Mouse (Mus musculus): ENCODE data around the gene Rab44.
"Not testable (repeated sequence)": the region's sequence is repeated elsewhere in the genome, so short reads cannot be mapped to it uniquely, and the experiment has no call there.

Rab44 gene

DNA sequence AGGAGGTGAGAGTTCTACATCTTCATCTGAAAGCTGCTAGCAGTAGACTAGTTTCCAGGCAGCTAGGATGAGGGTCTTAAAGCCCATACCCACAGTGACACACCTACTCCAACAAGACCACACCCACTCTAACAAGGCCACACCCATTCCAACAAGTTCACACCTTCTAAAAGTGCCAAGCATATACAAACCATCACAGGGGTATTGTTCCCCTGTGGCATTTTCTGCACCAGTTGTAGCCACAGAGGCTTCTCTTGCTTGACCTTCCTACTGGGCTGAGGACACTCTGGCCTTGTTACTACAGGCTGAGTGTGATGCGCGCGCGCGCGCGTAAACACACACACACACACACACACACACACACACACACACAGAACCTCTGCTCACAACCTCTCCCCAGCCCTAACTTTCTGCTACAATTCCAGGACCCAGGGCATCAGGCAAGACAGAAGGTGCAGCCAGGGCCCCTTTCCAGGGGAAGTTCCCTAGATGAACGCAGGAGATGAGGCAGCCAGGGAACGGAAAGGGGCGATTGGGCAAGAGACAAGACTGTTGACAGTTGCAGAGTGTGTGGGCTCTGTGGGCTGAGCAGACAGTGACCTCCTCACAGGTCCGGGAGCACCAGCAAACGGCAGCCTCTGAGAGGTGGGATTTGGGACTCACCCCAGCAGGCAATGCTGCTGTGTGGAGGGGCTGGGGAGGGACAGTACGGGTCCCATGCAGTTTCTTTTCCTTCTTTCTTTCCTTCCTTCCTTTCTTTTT, at the start of gene Rab44:
Gene Rab44, plus strand, starts transcription at position 555 of the 762 bp plus-strand sequence.
- no peak for DNase-seq (ENCODE audit: low spot score in 2 of 2)

GRCm38 (mm10) chr17:29065245-29065940, 48.6 kb upstream of the Rab44 start:
- DNase-seq (ENCODE audit: low spot score in 2 of 2) = no peak

GRCm38 (mm10) chr17:29065971-29066370, 48.0 kb upstream of the Rab44 start:
- no peak for DNase-seq (ENCODE audit: low spot score in 2 of 2)

GRCm38 (mm10) chr17:29067416-29067815, 46.5 kb upstream of the Rab44 start:
- not testable (repeated sequence) for DNase-seq (ENCODE audit: low spot score in 2 of 2)

DNA sequence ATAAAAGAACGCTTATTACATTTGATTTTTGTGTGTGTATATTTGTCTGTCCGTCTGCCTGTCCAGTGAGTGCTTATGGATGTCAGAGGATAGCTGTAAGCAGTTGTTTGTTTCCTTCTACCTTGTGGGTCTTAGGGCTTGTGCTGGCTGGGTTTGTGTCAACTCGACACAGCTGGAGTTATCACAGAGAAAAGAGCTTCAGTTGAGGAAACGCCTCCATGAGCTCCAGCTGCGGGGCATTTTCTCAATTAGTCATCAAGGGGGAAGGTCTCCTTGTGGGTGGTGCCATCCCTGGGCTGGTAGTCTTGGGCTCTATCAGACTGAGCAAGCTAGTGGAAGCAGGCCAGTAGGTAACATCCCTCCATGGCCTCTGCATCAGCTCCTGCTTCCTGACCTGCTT, 46.1 kb upstream of the Rab44 start:
- DNase-seq (ENCODE audit: low spot score in 2 of 2) = no peak

DNA sequence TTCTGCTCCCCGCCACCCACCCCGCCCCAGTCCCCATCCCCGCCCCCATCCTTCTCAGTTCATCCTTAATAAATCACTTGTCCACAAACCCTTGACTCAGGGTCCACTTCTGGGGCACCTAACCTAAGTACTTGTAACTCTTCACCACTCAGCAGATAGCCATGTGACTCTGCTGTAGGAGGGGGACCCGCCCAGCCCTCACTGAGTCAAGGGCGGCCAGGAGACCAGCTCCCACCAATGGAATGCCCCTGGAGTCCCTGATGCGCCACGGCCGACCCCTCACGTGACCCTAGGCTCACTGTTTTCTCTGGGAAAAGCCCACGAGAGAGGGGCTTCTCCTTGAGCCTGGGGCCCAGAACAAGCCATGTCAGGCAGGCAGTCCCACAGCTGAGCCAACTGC, 44.9 kb upstream of the Rab44 start:
- no peak for DNase-seq (ENCODE audit: low spot score in 2 of 2)

DNA sequence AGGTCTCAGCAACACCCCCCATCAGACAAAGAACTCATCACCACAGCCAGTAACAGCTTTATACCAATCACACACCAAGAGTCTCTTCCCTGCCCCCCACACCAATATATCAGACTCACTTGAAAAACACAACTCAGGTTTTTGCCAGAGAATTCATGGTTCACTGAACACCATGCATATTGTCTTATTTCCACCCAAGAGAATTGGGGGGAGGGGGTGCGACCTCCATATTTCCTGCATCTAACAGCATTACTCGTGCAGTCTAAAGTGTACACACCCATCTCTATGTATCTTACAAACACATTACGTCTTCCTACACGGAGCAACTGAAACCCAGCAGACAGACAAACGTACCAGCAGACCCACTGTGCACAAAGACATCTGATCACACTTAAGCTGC, 42.1 kb upstream of the Rab44 start:
- DNase-seq (ENCODE audit: low spot score in 2 of 2) = no peak

DNA sequence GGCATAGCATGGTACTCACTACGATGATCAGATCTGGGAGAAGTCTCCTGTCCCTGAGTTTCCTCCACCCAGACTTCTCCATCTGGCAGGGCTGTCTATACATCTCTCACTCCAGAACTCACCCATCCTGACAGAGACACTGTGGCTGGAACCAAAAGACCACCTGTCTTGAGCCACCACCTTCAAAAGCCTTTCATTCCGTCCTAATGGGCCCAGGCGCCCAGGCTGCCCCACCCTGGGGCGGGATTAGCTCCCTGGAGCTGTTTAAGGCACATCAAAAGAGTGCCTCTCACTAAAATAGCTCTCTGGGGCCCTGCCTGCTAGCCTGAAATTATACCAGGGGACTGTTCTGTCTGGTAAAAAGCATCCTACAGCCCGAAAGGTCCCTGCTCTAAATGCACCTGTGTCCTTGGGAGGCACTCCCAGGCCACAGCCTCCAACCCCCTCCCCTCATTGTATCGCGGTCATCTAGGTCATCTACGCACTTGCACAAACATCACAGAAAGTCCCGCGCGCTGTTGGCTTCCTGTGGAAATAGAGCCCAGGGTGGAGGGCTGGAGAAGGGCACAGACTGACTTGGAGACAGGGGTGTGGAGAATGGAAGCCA, 41.1 kb upstream of the Rab44 start:
- DNase-seq (ENCODE audit: low spot score in 2 of 2) = no peak

- no peak for DNase-seq (ENCODE audit: low spot score in 2 of 2)
These were observed 40.6 kb upstream of the Rab44 start for GRCm38 (mm10) chr17:29073313-29073712.

DNA sequence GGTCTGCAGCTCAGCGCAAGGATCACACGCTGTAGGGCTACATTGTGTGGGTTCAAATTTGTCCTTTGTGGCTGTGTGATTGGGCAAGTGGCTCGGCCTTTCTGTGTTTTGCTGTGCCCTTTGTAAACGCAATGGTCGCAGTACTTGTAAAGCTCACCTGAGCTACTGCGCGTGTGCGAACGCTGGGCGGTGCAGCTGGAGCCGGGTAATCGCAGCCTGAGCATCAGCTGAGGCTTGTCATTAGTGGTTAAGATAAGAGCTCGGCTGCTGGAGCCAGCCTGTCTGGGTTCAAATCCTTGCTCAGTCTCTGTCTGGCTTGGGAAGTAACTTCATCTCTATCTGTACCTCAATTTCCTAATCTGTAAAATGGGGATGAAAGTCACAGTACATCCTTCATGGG, 39.9 kb upstream of the Rab44 start:
- DNase-seq (ENCODE audit: low spot score in 2 of 2) = no peak

DNA sequence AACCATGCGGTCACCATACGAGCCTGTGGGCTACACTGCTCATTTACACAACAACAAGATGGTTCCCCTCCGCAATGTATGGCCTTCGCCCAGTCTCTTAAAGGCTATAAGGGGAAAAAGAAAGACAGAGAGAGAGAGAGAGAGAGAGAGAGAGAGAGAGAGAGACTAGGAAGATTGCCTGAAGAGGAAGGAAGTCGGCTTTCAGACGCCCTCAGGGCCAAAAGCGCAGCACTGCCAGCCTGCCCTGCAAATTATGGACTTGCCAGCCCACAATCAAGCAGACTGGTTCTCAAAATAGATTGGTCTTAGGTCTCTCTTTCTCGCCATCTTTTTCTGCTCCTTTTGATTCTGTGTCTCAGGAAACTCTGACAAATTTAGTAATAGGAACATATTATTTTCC, 37.7 kb upstream of the Rab44 start:
- DNase-seq (ENCODE audit: low spot score in 2 of 2) = no peak

DNA sequence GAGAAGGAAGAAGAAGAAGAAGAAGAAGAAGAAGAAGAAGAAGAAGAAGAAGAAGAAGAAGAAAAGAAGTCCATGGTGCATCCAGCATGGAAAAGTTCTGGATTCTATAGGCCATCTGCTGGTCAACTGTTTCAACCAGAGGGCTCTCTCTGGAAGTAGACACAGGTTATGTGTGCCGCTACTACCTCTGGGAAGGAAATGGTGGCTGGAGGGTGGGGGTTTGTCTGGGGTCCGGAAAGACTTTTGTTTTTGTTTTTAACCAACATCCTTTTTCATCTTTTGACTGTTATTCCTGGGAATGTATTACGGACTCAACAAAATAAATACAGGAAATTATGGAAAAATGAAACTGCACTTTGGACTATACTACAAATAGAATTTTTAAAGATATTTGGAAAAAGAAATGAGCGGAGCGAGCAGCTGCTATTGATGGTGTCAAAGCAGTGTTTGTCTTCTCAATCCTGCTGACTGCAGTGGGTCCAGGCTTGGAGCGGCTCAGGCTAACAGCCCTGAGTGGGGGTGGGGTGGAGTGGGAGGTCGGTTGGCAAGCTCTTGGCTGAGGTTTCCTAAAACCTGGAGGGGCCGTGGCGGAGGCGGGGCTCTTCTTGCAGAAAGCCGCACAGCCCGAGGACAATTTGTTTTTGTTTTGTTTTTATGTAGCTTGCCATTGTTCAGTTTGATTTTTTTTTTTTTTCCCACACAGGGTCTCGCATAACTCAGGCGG, 36.0 kb upstream of the Rab44 start:
- no peak for DNase-seq (ENCODE audit: low spot score in 2 of 2)

DNA sequence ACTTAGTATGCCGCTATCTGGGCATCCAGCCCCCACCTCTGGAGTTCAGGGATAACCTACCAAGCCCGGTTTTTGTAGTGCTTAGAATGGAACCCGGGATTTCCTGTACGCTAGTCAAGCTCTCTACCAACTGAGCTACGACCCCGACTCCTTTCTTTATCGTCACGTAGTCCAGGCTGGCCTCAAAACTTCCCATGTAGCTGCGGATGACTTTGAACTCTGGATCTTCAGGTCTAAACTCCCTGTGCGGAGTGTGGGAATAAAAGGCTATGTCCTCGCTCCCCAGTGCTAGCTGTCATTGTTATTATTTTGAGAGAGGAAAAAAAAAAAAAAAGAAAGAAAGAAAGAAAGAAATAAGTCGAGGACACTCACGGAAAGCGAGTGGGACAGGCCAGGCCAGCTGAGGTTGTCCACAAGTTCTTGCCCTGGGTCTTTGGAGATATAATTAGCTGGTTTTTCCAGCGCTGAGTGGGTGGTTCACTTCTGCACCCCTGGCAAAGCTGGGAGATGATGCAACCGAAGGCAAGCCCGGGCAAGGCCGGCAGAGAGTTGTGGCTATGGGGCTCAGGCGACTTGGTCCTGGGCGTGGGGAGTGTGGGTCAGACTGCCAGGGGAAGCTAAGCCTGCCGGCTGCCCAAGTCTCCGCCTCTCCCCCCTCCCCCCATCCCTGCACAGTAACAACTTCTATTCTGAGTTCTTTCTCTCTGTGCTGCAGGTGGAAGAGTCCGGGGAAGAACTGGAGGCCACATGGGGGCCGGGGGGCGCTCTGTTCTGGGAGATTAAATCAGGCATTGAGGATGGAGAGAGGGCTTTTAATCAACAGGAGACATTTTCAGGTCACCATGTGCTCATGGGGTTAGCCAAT, 35.2 kb upstream of the Rab44 start:
- no peak for DNase-seq (ENCODE audit: low spot score in 2 of 2)

DNA sequence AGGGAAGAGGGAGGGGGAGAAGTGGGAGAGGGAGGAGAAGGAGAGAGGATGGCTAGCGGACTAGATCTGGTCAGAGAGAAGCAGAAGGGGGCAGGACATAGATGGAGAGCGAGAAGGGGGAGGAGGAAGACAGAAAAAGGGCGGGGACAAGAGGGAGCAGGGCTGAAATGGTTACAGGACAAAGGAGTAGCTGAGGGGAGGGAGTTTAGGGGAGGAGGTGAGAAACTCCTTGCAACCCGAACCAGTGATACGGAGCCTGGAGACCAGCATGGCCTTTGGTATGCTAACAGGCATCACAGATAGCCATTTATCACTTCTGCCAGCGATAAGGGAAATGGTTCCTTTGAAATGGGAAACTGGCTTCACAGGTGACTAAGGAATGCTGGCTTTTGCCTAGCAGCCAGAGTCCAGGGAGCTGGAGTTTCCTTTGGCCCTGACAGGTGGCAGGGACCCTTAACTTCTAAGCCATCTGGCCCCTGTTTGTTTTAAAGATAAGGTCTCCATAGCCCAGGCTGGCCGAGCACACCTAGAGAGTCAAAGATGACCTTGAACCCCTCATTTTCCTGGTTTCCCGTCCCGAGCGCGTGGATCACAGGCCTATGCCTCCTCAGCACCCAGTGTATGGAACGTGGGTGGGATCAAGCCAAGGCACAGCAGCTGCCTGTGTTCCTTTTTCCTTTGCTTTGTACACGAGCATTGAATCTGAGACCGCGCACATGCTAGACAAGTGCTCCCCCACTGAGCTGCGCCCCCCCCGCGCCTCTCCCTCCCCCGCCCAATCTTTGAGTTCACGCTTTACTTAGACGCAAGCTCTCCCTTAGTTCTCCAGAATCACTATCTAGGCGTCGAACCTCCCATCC, 33.0 kb upstream of the Rab44 start:
- no peak for DNase-seq (ENCODE audit: low spot score in 2 of 2)

DNA sequence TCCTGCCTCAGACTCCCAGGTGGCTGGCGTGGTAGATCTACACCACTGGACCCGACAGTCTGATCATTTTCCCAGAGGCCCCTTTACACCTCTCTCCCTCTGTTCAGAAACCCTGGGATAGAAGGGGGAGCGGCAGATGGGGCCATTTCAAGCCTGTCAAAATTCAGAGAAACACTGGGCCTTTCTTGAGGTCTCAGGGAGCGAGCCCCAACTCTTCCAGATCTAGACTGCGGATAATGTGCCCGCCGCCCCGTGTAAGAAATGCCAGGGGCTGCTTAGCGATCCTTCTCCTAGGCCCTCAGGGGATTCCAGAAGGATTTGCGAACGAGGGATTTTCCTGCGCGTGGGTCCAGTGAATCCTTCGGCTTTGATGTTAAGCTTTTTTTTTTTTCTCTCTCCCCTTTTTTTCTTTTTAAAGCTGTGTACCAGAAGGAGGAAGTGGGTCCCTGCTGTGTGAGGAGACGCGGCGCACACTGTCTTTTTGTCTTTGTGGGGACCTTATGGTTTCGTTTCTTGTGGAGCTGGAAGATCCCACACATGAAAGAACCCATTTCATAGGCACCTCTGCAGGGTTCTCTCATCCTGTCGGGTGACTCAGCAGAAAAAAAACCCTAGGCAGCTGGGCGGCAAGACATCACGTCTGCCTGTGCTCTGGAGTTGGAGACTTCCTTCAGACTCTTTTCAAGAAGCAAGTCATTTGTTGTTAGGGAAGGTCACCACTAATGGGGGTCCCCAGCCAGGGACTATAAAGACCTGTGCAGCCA, 32.1 kb upstream of the Rab44 start:
- peak; percentile 58 to 59 for DNase-seq (ENCODE audit: low spot score in 2 of 2)

DNA sequence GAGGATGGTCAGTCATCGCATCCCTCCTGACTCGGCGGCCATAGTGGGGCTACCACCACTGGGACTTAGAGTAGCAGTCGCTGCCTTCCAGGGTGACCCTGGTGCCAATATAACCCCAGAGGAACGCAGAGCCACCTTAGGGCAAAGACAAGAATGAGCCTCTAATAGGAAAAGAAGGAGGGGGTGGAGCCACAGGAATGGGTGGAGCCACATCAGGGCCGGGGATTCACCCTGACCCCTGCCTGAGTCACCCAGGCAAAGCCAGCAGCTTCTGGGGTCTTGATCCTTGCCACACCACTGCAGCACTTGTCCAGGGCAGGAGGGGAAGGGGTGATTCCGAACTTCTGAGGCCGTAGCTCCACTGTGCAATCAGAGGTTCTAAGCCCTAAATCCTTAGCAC, 30.4 kb upstream of the Rab44 start:
- DNase-seq (ENCODE audit: low spot score in 2 of 2) = no peak

DNA sequence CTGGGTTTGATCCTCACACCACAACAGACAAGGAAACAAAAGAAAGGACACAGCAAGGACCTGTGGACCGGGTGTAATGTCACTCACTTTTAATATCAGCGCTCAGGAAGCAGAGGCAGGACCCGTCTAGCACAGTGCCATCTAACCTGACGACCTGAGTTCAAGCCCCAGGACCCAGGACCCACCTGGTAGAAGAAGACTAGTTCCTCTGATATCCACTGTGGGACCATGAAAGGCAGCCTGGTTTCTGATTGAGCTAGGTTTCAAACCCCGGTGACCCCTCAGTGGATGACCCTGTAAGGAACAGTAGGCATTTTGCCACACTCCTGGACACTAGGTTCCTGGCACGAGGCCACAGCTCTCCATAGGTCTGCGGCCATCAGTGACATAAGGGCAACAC, 29.3 kb upstream of the Rab44 start:
- no peak for DNase-seq (ENCODE audit: low spot score in 2 of 2)

GRCm38 (mm10) chr17:29085266-29085665, 28.7 kb upstream of the Rab44 start:
- no peak for DNase-seq (ENCODE audit: low spot score in 2 of 2)

DNA sequence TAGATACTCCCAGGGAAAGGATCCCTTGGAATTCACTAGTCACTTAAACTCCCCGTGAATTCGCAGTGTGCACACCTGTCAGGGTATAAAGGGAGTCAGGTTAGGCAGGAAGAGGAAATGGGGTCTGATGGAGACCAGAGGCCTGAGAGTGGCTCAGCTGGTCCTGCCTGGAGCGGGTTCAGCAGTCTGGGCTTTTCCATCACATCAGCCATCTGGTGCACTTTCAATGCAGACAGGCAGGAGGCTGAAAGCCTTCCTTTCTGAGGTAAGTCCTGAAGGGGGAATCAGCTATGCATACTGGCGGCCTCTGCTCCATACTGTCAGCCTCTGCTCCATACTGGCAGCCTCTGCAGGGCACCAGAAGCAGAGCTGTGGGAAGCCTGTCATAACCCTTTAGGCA, 27.0 kb upstream of the Rab44 start:
- no peak for DNase-seq (ENCODE audit: low spot score in 2 of 2)

DNA sequence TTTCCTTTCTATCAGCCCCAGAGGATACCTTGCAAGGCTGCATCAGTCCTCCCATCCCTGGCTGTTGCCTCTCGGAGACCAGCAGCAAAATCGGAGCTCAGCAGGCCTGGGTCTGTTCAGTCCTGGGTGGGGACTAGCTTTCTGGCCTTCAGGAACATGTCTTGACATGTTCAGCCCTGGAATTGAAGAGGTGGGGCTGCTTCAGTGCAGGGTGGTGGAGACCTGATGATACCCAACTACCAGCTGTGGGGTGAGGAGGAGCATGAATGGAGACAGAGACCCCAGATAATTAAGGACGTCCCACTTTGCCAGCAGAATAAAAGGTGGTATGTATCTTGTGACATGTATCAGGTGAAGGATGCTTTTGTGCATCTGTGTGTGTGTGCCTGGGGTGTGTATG, 23.2 kb upstream of the Rab44 start, which contains the start of gene Cdkn1a:
Gene Cdkn1a, plus strand, starts transcription at position 201 of the 400 bp plus-strand sequence.
- DNase-seq (ENCODE audit: low spot score in 2 of 2) = no peak

Measured in thymus, postnatal 10 days (tissue).